Mouse (Mus musculus) liver, adult 2 months (tissue): Measurements from ENCODE around the gene Psmg3.

Experiments used
- CTCF ChIP-seq: fragments of 200-500 bp; IDR thresholded peaks from 2 replicates; pipeline ENCODE4 v1.5.1; 2011; ENCODE audit warnings: low read depth, low read length, control low read depth
- POLR2A ChIP-seq: fragments of 200-500 bp; IDR thresholded peaks from 2 replicates; pipeline ENCODE4 v1.6.1; 2011; ENCODE audit warnings: low read length, control low read depth; ENCODE audit not compliant: insufficient read depth; ENCODE audit errors: extremely low read depth

DNA sequence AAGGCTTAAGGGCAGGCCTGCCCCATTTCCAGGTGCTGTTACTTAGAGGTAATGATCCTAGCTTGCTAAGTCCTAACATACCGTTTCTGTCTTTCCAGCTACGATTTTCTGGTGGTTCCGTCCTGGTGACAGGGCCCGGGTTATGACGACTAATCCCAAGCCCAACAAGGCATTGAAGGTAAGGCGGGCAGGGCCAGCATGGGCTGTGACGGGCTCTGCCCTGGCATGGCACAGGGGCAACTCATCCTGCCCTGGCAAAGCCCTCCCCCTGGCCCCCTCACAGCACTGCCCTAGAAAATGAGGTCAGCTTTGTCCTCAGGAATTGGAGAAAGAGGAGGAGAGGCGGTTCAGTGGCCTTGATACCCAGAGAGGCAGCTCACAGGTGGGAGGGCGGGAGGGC, 27.6 kb downstream of the Psmg3 start:
- TF ChIP-seq POLR2A, result no peak
- no peak for TF ChIP-seq CTCF
